Mouse (Mus musculus): ENCODE measurements around the gene Nos2.
A peak's percentile ranks its signal among the peaks of the same experiment; 100 is the strongest.
"Not testable (repeated sequence)": the region's sequence is repeated elsewhere in the genome, so short reads cannot be mapped to it uniquely, and the experiment has no call there.

The Nos2 gene

GRCm38 (mm10) chr11:78959841-78960520, 39.4 kb downstream of the Nos2 start:
- peak; percentile 51 to 60 for DNase-seq

GRCm38 (mm10) chr11:78961221-78961620, 40.6 kb downstream of the Nos2 start:
- no peak for DNase-seq

GRCm38 (mm10) chr11:78967371-78967770, 46.8 kb downstream of the Nos2 start:
- peak; percentile 69 to 77 for DNase-seq

GRCm38 (mm10) chr11:78968121-78968520, 47.5 kb downstream of the Nos2 start:
- no peak for DNase-seq

- DNase-seq, result no peak
These were observed 50.5 kb downstream of the Nos2 start for GRCm38 (mm10) chr11:78971096-78971495.

GRCm38 (mm10) chr11:78971746-78972145, 51.2 kb downstream of the Nos2 start:
- no peak for DNase-seq

GRCm38 (mm10) chr11:78972328-78972727, 51.7 kb downstream of the Nos2 start:
- DNase-seq, result no peak

- no peak for DNase-seq
These were observed 52.3 kb downstream of the Nos2 start for GRCm38 (mm10) chr11:78972811-78973351.

GRCm38 (mm10) chr11:78973381-78974150, 53.0 kb downstream of the Nos2 start:
- peak; percentile 35 to 58 for DNase-seq

- no peak for DNase-seq
These were observed 56.3 kb downstream of the Nos2 start for GRCm38 (mm10) chr11:78976731-78977510.

GRCm38 (mm10) chr11:78978176-78979019, 57.8 kb downstream of the Nos2 start:
- DNase-seq, result no peak

- no peak for DNase-seq
These were observed 59.6 kb downstream of the Nos2 start for GRCm38 (mm10) chr11:78980083-78980634.

- no peak for DNase-seq
These were observed 61.5 kb downstream of the Nos2 start for GRCm38 (mm10) chr11:78982042-78982441.

- no peak for DNase-seq
These were observed 62.1 kb downstream of the Nos2 start for GRCm38 (mm10) chr11:78982513-78983291.

- no peak for DNase-seq
These were observed 63.0 kb downstream of the Nos2 start for GRCm38 (mm10) chr11:78983539-78983938.

GRCm38 (mm10) chr11:78984483-78985177, 64.0 kb downstream of the Nos2 start, which contains the start of gene Lgals9:
Lgals9 (minus strand) TSS chr11:78984946.
- peak; percentile 24 to 41 for DNase-seq

GRCm38 (mm10) chr11:78985505-78985904, 64.9 kb downstream of the Nos2 start:
- no peak for DNase-seq

GRCm38 (mm10) chr11:78986311-78987002, 65.9 kb downstream of the Nos2 start:
- DNase-seq, result no peak

GRCm38 (mm10) chr11:78989206-78989605, 68.6 kb downstream of the Nos2 start:
- not testable (repeated sequence) for DNase-seq

- DNase-seq, result no peak
These were observed 69.5 kb downstream of the Nos2 start for GRCm38 (mm10) chr11:78990096-78990495.

Data from cerebellum, postnatal 10 days (tissue).